Mouse (Mus musculus) megakaryocyte, adult 5-6 weeks (primary cell): ENCODE results near the gene Spty2d1. TPM values are rescaled to one million over a fixed set of nuclear protein-coding genes. Genes with fewer than 3 reads are reported as not detected.
"Not testable (repeated sequence)": the region's sequence is repeated elsewhere in the genome, so short reads cannot be mapped to it uniquely, and the experiment has no call there.

Source experiments
- ATAC-seq: 2 replicates; pipeline ENCODE4 v1.8.0; 2016; ENCODE audit warnings: mild to moderate bottlenecking, inconsistent platforms; ENCODE audit not compliant: poor library complexity, severe bottlenecking
- total RNA-seq, 2 experiments: library from RNA; stranded (forward) in 1 of 2; stranded (reverse) in 1 of 2; fragments of 153-499, 151-499 nt in 1 of 2; fragments of 221-1000, 200-1000 nt in 1 of 2; gene quantifications; 2 replicates each; pipeline versions ENCODE4 v1.2.3 to v1.2.4; 2015 to 2017

The Spty2d1 gene
- total RNA-seq, 2 experiments from 2014 or later, result 35.4 to 45.3 TPM

DNA sequence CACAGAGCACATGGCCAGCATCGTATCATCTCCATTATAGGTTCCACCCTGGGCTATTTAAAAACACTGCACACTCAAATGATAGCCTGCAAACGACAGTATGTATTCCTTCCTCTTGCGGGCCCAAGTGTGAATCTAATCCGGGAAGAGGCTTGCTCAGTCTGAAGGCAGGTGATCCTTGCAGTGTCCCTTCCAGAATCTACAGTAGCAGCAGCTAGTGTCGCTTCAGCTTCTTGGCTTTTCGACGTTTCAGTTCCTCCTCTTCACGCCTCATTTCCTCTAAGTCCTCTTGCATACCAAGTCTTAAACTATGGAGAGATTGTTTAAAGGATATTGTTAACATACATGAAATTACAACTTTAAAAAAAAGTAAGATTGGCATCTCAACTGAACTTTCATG, 15.1 kb downstream of the Spty2d1 start:
- ATAC-seq, result peak; percentile 75

DNA sequence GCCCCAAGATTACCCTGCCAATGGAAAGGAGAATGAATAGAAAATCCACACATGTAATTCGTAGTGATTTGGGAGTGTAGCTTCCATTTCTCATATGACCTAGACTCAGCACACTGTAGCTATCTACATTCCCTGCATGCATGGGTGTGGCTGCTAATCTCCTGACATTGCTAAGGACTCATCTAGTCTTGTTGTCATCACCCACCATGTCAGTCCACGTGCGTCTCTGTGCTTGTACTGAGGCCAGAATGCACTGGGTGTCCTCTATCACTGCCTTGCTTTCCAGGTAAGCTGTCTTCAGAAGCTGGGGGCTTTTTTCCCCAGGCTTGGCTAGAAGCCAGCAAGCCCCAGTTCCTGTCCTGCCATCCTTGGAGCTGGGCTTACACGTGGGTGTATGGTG, 18.8 kb downstream of the Spty2d1 start:
- not testable (repeated sequence) for ATAC-seq

DNA sequence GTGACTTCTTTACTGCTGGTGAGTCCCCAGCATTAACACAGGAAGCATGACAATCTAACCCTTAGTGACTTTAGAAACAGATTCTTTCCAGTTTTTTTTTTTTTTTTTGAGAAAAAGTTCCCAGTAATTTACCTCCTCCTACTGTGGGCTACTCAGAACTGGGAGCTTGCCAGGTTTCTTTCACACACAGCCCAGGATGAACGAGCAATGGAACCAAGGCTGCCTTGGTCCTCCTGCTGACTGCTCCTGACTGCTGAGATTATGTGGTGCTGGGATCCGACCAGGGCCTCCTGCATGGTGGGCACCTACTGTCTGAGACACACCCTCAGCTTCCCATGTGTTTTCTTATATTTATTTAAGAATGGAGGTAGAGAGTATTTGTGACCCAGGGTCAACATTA, 21.1 kb downstream of the Spty2d1 start:
- ATAC-seq, result no peak

- no peak for ATAC-seq
Observed at GRCm38 (mm10) chr7:46986646-46987045, 21.6 kb downstream of the Spty2d1 start.

GRCm38 (mm10) chr7:46985718-46986505, 22.3 kb downstream of the Spty2d1 start:
- ATAC-seq, result peak; percentile 98

GRCm38 (mm10) chr7:46983280-46983679, 24.9 kb downstream of the Spty2d1 start, which contains the start of gene Gm9999:
Gm9999 (plus strand) TSS chr7:46983580.
- no peak for ATAC-seq

DNA sequence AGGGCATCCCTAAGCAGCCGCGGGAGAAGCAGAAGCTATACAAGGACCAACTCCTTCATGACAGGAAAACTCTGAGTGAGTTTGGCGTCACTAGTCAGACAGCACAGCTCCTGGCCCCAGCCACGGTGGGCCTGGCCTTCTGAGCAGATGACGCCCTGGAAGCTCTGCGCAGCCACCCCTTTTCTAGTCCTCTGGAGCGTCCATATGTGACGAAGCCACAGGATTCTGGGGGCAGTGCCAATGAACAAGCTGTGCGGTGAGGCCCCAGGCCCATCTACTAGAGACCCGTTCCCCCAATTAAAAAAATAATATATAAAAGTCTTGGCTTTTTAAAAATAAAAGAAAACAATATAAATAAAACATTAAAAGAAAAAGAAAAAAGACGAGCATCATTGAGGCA, 32.8 kb downstream of the Spty2d1 start:
- ATAC-seq, result no peak

GRCm38 (mm10) chr7:46974648-46975047, 33.6 kb downstream of the Spty2d1 start:
- no peak for ATAC-seq

DNA sequence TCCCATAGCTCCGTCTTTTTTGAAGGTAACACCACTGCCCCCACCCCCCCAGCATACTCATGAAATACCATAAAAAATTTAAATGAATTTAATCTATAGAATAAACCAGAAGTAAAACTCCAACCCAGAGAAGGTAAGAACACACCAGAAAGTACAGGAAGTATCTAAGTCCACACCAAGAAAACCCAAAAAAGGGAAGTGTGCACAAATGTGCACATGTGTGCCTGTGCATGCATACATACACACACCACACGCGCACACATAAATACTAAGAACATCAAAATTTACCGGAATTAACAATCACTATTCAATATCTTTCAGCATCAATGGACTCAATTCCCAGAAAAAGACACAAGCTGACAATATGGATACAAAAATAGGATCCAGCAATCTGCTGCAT, 38.3 kb downstream of the Spty2d1 start:
- ATAC-seq, result no peak

DNA sequence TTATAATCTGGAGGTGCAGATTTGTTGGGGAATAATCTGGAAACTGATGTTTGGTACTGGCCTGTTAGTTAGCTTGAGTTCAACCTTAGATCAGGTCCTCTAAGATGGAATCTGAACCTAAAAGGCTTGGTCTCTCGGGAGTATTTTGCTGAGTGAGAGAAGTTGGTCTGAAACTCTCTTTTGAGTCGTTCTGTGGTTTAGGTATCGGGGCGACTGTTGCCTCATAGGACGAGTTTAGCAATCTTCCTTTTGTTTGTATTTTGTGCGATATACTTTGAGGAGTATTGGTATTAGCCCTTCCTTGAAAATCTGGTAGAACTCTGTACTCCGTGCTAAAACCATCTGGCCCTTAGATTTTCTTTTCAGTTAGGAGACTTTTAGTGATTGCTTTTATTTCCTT, 44.1 kb downstream of the Spty2d1 start:
- ATAC-seq, result peak; percentile 66

- ATAC-seq, result peak; percentile 82
Observed at GRCm38 (mm10) chr7:46962806-46963618, 45.2 kb downstream of the Spty2d1 start.

DNA sequence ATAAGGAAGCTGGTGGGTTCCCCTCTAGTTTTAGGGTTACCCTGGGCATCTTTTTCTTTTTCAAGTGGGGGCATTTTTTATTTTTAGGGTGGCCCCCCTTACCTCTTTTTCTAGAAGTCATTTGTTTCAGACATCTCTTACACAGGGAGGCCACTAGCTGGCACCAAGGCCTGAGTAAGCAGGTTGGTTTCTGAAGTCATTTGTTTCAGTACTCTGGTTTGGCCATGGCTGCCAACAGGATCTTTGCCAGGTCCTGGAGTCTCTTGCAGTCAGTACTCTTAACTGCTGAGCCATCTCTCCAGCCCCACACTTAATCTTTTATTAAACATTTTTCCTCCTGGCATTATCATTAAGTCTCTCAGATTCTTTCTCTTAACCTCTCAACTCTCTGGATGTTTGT, 46.1 kb downstream of the Spty2d1 start:
- ATAC-seq, result no peak

DNA sequence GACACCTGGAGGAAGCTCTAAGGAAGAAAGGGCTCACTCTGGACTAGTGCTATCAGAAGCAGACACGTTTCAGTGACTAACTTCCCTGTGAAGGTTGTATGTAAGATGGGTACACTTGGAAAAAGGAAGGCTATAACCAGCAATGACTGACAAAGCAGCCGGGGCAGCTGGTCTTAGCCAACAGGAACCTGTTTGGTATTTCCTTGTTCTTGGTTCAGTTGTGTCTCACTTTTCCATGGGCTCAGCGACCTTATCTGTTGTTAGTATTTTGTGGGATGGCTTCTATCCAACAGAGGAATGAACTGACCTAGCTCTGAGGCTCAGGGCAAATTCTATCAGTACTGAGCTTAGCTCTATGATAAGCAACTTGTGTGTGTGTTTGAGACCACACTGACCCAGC, 47.2 kb downstream of the Spty2d1 start:
- no peak for ATAC-seq

GRCm38 (mm10) chr7:46958853-46959252, 49.4 kb downstream of the Spty2d1 start:
- ATAC-seq, result no peak

GRCm38 (mm10) chr7:46957831-46958691, 50.1 kb downstream of the Spty2d1 start, which contains the start of gene Uevld:
Uevld (minus strand) TSS chr7:46958527.
- peak; percentile 98 for ATAC-seq

Other genes starting within 250 kb of the Spty2d1 start
- gene Hps5, start 212.3 kb downstream of the Spty2d1 start, total RNA-seq (2015), result 26.0 and 27.1 TPM in 2 replicates
- gene Hps5, start 212.3 kb downstream of the Spty2d1 start, total RNA-seq (2017), result 58.8 and 61.3 TPM in 2 replicates
- 36.6 and 40.0 TPM in 2 replicates for gene Gtf2h1, start 212.3 kb downstream of the Spty2d1 start, total RNA-seq (2015)
- 70.2 and 74.8 TPM in 2 replicates for gene Gtf2h1, start 212.3 kb downstream of the Spty2d1 start, total RNA-seq (2017)
- 278 and 286 TPM in 2 replicates for gene Ldha, start 166.9 kb downstream of the Spty2d1 start, total RNA-seq (2015)
- 212 and 223 TPM in 2 replicates for gene Ldha, start 166.9 kb downstream of the Spty2d1 start, total RNA-seq (2017)
- gene Ldhc, start 147.2 kb downstream of the Spty2d1 start, total RNA-seq (2015), result 2.3 and 2.9 TPM in 2 replicates
- 1.0 TPM in 1 of 2 replicates, not detected in the other for gene Ldhc, start 147.2 kb downstream of the Spty2d1 start, total RNA-seq (2017)
- 94.3 and 96.9 TPM in 2 replicates for gene Tsg101, start 88.4 kb downstream of the Spty2d1 start, total RNA-seq (2015)
- gene Tsg101, start 88.4 kb downstream of the Spty2d1 start, total RNA-seq (2017), result 43.6 and 58.2 TPM in 2 replicates
- gene Uevld, start 49.9 kb downstream of the Spty2d1 start, total RNA-seq (2015), result 18.0 and 18.2 TPM in 2 replicates
- gene Uevld, start 49.9 kb downstream of the Spty2d1 start, total RNA-seq (2017), result 14.1 and 16.2 TPM in 2 replicates
- 2.3 TPM in 1 of 2 replicates, not detected in the other for gene Gm9999, start 24.8 kb downstream of the Spty2d1 start, total RNA-seq (2015)
- not detected in 2 replicates for gene Gm9999, start 24.8 kb downstream of the Spty2d1 start, total RNA-seq (2017)
- gene Tmem86a, start 42.2 kb upstream of the Spty2d1 start, total RNA-seq (2015), result 10.3 and 12.7 TPM in 2 replicates
- gene Tmem86a, start 42.2 kb upstream of the Spty2d1 start, total RNA-seq (2017), result 6.3 and 6.4 TPM in 2 replicates
- not detected in 2 replicates for gene Ptpn5, start 125.3 kb upstream of the Spty2d1 start, total RNA-seq (2015)
- not detected in 2 replicates for gene Ptpn5, start 125.3 kb upstream of the Spty2d1 start, total RNA-seq (2017)
- gene Mrgpra6, start 196.5 kb upstream of the Spty2d1 start, total RNA-seq (2015), result not detected in 2 replicates
- gene Mrgpra6, start 196.5 kb upstream of the Spty2d1 start, total RNA-seq (2017), result 0.81 TPM in 1 of 2 replicates, not detected in the other
- gene Mrgpra9, start 244.4 kb upstream of the Spty2d1 start, total RNA-seq (2015), result not detected in 2 replicates
- not detected in 2 replicates for gene Mrgpra9, start 244.4 kb upstream of the Spty2d1 start, total RNA-seq (2017)